Mouse (Mus musculus) kidney, embryonic 16.5 days (tissue): ENCODE measurements at regions not wholly inside any gene's neighbourhood (a gene's known extent, or its start where the extent isn't known, plus 50 kb on each side); places are given as distances from the start of the nearest gene placed in this dataset.
"Not testable (repeated sequence)": the region's sequence is repeated elsewhere in the genome, so short reads cannot be mapped to it uniquely, and the experiment has no call there.

Source experiments
- ATAC-seq: fragments of 200-750 bp; cut with Nextera tagmentation; 2 replicates; pipeline ENCODE4 v1.8.0; 2017; ENCODE audit warnings: moderate TSS enrichment; ENCODE audit not compliant: low FRiP score, low TSS enrichment
- H3K27ac ChIP-seq: fragments of 300-500 bp; sonication (generic); 2 replicates; pipeline ENCODE4 v1.5.1; 2014; ENCODE audit warnings: low read length
- H3K27me3 ChIP-seq: fragments of 300-500 bp; sonication (generic); 2 replicates; pipeline ENCODE4 v1.6.1; 2014; ENCODE audit warnings: low read length, control low read depth, mixed read lengths; ENCODE audit not compliant: insufficient read depth
- H3K36me3 ChIP-seq: fragments of 300-500 bp; sonication (generic); 2 replicates; pipeline ENCODE4 v1.6.1; 2014; ENCODE audit warnings: low read length, control low read depth, mixed read lengths; ENCODE audit not compliant: insufficient read depth
- H3K4me1 ChIP-seq: fragments of 300-500 bp; sonication (generic); 2 replicates; pipeline ENCODE4 v1.6.1; 2014; ENCODE audit warnings: low read length, control low read depth, mixed read lengths; ENCODE audit not compliant: insufficient read depth
- H3K4me2 ChIP-seq: fragments of 300-500 bp; sonication (generic); replicated peaks from 2 replicates; pipeline ENCODE4 v1.6.1; 2014; ENCODE audit warnings: low read depth, low read length
- H3K4me3 ChIP-seq: fragments of 300-500 bp; sonication (generic); 2 replicates; pipeline ENCODE4 v1.5.1; 2014; ENCODE audit warnings: mild to moderate bottlenecking, low read length
- H3K9ac ChIP-seq: fragments of 300-500 bp; sonication (generic); replicated peaks from 2 replicates; pipeline ENCODE4 v1.6.1; 2014; ENCODE audit warnings: low read length
- H3K9me3 ChIP-seq: fragments of 300-500 bp; sonication (generic); 2 replicates; pipeline ENCODE4 v1.6.1; 2016; ENCODE audit warnings: low read length, control low read depth
- WGBS: fragments of 180-500 bp; shearing (Covaris S2); extraction: QIAGEN DNeasy Blood & Tissue Kit; methylation state at CpG from one replicate; pipeline ENCODE4 v1.1.7; 2014; 5-methylcytosine and 5-hydroxymethylcytosine counted together

- H3K9ac ChIP-seq, H3K4me2 ChIP-seq, H3K27ac ChIP-seq, ATAC-seq, H3K9me3 ChIP-seq, H3K27me3 ChIP-seq, H3K4me1 ChIP-seq, H3K4me3 ChIP-seq, H3K36me3 ChIP-seq: not testable (repeated sequence)
- 89% methylated on average over 16 of the region's 16 CpGs for WGBS
Observed at GRCm38 (mm10) chr4:145455573-145455972, 55.0 kb upstream of the Zfp990 start.

GRCm38 (mm10) chr4:145448586-145448985, 62.0 kb upstream of the Zfp990 start:
- no peaks in the 10 kb centered on the region for H3K36me3 ChIP-seq
- 74% methylated on average over 2 of the region's 2 CpGs for whole genome bisulfite sequencing
- no peak overlapping the region for H3K4me3 ChIP-seq
- H3K4me2 ChIP-seq: no peak overlapping the region
- H3K9ac ChIP-seq: no peak overlapping the region
- no peak for ATAC-seq
- H3K4me1 ChIP-seq: no peaks in the 10 kb centered on the region
- peaks cover 20% of the 10 kb centered on the region for H3K9me3 ChIP-seq
- H3K27me3 ChIP-seq: no peaks in the 10 kb centered on the region
- H3K27ac ChIP-seq: no peak overlapping the region

GRCm38 (mm10) chr4:145436718-145437117, 73.8 kb upstream of the Zfp990 start:
- not testable (repeated sequence) for H3K4me2 ChIP-seq, H3K4me3 ChIP-seq, H3K27ac ChIP-seq, H3K4me1 ChIP-seq, H3K27me3 ChIP-seq, H3K9ac ChIP-seq, H3K36me3 ChIP-seq
- peak; percentile 58; the same call in 1 of the 2 replicates for ATAC-seq
- peaks cover 19% of the 10 kb centered on the region for H3K9me3 ChIP-seq
- WGBS: 68% methylated on average over 1 of the region's 1 CpGs

GRCm38 (mm10) chr4:145434519-145434918, 76.0 kb upstream of the Zfp990 start:
- no peak for ATAC-seq
- 90% methylated on average over 1 of the region's 1 CpGs for WGBS
- Histone ChIP-seq H3K9ac (no peak overlapping the region), H3K4me3 (no peak overlapping the region), H3K9me3 (peaks cover 12% of the 10 kb centered on the region), H3K27ac (no peak overlapping the region), H3K27me3 (no peaks in the 10 kb centered on the region), H3K4me2 (no peak overlapping the region), H3K36me3 (no peaks in the 10 kb centered on the region), H3K4me1 (no peaks in the 10 kb centered on the region)

GRCm38 (mm10) chr4:145434071-145434470, 76.5 kb upstream of the Zfp990 start:
- no peaks in the 10 kb centered on the region for H3K36me3 ChIP-seq
- no peaks in the 10 kb centered on the region for H3K27me3 ChIP-seq
- no peaks in the 10 kb centered on the region for H3K4me1 ChIP-seq
- H3K4me2 ChIP-seq: no peak overlapping the region
- ATAC-seq: no peak
- no peak overlapping the region for H3K4me3 ChIP-seq
- no peak overlapping the region for H3K9ac ChIP-seq
- no peak overlapping the region for H3K27ac ChIP-seq
- peaks cover 12% of the 10 kb centered on the region for H3K9me3 ChIP-seq
- WGBS: 69% methylated on average over 6 of the region's 6 CpGs

- H3K27ac ChIP-seq, H3K36me3 ChIP-seq, H3K9ac ChIP-seq, H3K27me3 ChIP-seq, H3K4me2 ChIP-seq, H3K4me3 ChIP-seq, H3K4me1 ChIP-seq, ATAC-seq: not testable (repeated sequence)
- WGBS: 54% methylated on average over 1 of the region's 1 CpGs
- peaks cover 12% of the 10 kb centered on the region for H3K9me3 ChIP-seq
Observed at GRCm38 (mm10) chr4:145433235-145433634, 77.3 kb upstream of the Zfp990 start.

- ATAC-seq: no peak
- 72% methylated on average over 8 of the region's 8 CpGs for WGBS
Observed at GRCm38 (mm10) chr4:145431910-145432765, 78.4 kb upstream of the Zfp990 start.

GRCm38 (mm10) chr4:145417837-145418236, 92.7 kb upstream of the Zfp990 start:
- H3K27me3 ChIP-seq, ATAC-seq, H3K9me3 ChIP-seq, H3K4me3 ChIP-seq, H3K27ac ChIP-seq, H3K4me1 ChIP-seq, H3K9ac ChIP-seq, H3K4me2 ChIP-seq, H3K36me3 ChIP-seq: not testable (repeated sequence)
- 70% methylated on average over 4 of the region's 4 CpGs for WGBS

More at GRCm38 (mm10) chr4:145431910-145432765, 78.4 kb upstream of the Zfp990 start:
- no peaks in the 10 kb centered on the region for H3K4me1 ChIP-seq
- peaks cover 12% of the 10 kb centered on the region for H3K9me3 ChIP-seq
- no peaks in the 10 kb centered on the region for H3K36me3 ChIP-seq
- H3K27ac ChIP-seq: no peak overlapping the region
- H3K4me3 ChIP-seq: no peak overlapping the region
- no peak overlapping the region for H3K4me2 ChIP-seq
- H3K27me3 ChIP-seq: no peaks in the 10 kb centered on the region
- H3K9ac ChIP-seq: no peak overlapping the region

- no peak overlapping the region for H3K27ac ChIP-seq
Observed at GRCm38 (mm10) chr4:145411141-145411540, 96.2 kb upstream of the Tnfrsf8 start.

GRCm38 (mm10) chr4:145409796-145410475, 95.0 kb upstream of the Tnfrsf8 start:
- Histone ChIP-seq H3K36me3 (no peaks in the 10 kb centered on the region), H3K9me3 (peaks cover 2% of the 10 kb centered on the region; the same call in 1 of the 2 replicates), H3K9ac (no peak overlapping the region), H3K4me2 (no peak overlapping the region), H3K27me3 (no peaks in the 10 kb centered on the region), H3K4me1 (no peaks in the 10 kb centered on the region), H3K4me3 (no peak overlapping the region), H3K27ac (no peak overlapping the region)
- 72% methylated on average over 5 of the region's 5 CpGs for WGBS
- ATAC-seq: no peak

More at GRCm38 (mm10) chr4:145411141-145411540, 96.2 kb upstream of the Tnfrsf8 start:
- no peaks in the 10 kb centered on the region for H3K27me3 ChIP-seq
- H3K9ac ChIP-seq: no peak overlapping the region
- no peak overlapping the region for H3K4me3 ChIP-seq
- H3K4me2 ChIP-seq: no peak overlapping the region
- 46% methylated on average over 1 of the region's 1 CpGs for WGBS
- H3K4me1 ChIP-seq: no peaks in the 10 kb centered on the region
- H3K9me3 ChIP-seq: peaks cover 2% of the 10 kb centered on the region; the same call in 1 of the 2 replicates
- no peaks in the 10 kb centered on the region for H3K36me3 ChIP-seq
- no peak for ATAC-seq
